Mouse (Mus musculus) ES-E14 (cell line): ENCODE measurements around the gene Prss36. TPM values are rescaled to one million over a fixed set of nuclear protein-coding genes. Genes with fewer than 3 reads are reported as not detected.

ENCODE experiments used
- DNase-seq: peaks from one replicate; pipeline ENCODE4 v3.0.0-alpha.2; 2013; ENCODE audit warnings: low read depth, low spot score
- H3K27ac ChIP-seq: 2 replicates; pipeline ENCODE4 v1.5.1; 2012; ENCODE audit warnings: low read depth, mild to moderate bottlenecking, low read length, moderate library complexity, mixed read lengths; ENCODE audit not compliant: poor library complexity, insufficient read depth, severe bottlenecking
- H3K36me3 ChIP-seq: 2 replicates; pipeline ENCODE4 v1.6.1; 2012; ENCODE audit warnings: mild to moderate bottlenecking, low read length, moderate library complexity, mixed read lengths; ENCODE audit not compliant: control insufficient read depth, poor library complexity, insufficient read depth, severe bottlenecking
- H3K4me1 ChIP-seq, 2 experiments: fragments of 150-350 bp in 1 of 2; sonication (generic) in 1 of 2; 2 replicates each; pipeline ENCODE4 v1.6.1; 2012; ENCODE audit warnings: low read length in 2 of 2, mild to moderate bottlenecking in 1 of 2, mixed read lengths in 1 of 2; ENCODE audit not compliant: control insufficient read depth in 2 of 2, insufficient read depth in 2 of 2, poor library complexity in 1 of 2
- H3K4me3 ChIP-seq, 2 experiments: fragments of 150-350 bp in 1 of 2; sonication (generic) in 1 of 2; 2 replicates each; pipeline ENCODE4 v1.5.1; 2012; ENCODE audit warnings: low read length in 2 of 2, low read depth in 1 of 2, mild to moderate bottlenecking in 1 of 2, mixed read lengths in 1 of 2; ENCODE audit not compliant: insufficient read depth in 1 of 2, poor library complexity in 1 of 2, severe bottlenecking in 1 of 2
- H3K9ac ChIP-seq: 2 replicates; pipeline ENCODE4 v1.6.1; 2012; ENCODE audit warnings: low read depth, mild to moderate bottlenecking, low read length, mixed read lengths; ENCODE audit not compliant: poor library complexity, insufficient read depth, severe bottlenecking
- H3K9me3 ChIP-seq: fragments of 150-350 bp; sonication (generic); 2 replicates; pipeline ENCODE4 v1.6.1; 2012; ENCODE audit warnings: low read depth, mild to moderate bottlenecking, low read length; ENCODE audit not compliant: control insufficient read depth, insufficient read depth
- CHD2 ChIP-seq: IDR thresholded peaks from 2 replicates; pipeline ENCODE4 v1.6.1; 2014; ENCODE audit warnings: mild to moderate bottlenecking, low read depth, low read length, inconsistent platforms
- HCFC1 ChIP-seq: IDR thresholded peaks from 2 replicates; pipeline ENCODE4 v1.6.1; 2012; ENCODE audit warnings: low read length, inconsistent platforms, borderline replicate concordance; ENCODE audit not compliant: insufficient read depth
- MAFK ChIP-seq: IDR thresholded peaks from 2 replicates; pipeline ENCODE4 v1.6.1; 2014; ENCODE audit warnings: mild to moderate bottlenecking, low read depth, low read length, inconsistent platforms; ENCODE audit not compliant: insufficient read depth
- ZC3H11A ChIP-seq: IDR thresholded peaks from 2 replicates; pipeline ENCODE4 v1.6.1; 2012; ENCODE audit warnings: low read depth, mild to moderate bottlenecking, inconsistent platforms, low read length, borderline replicate concordance
- ZNF384 ChIP-seq: IDR thresholded peaks from 2 replicates; pipeline ENCODE4 v1.6.1; 2012; ENCODE audit warnings: low read depth, low read length, inconsistent platforms
- in situ Hi-C, 2 experiments: fragments of 600-800 bp; cut with MboI; formaldehyde crosslinking; loops; one replicate each; pipeline ENCODE4 v1.15.1; 2025; ENCODE audit warnings: low sequenced_read_pairs in 2 of 2, inconsistent platforms in 1 of 2; ENCODE audit not compliant: unreplicated experiment in 2 of 2
- total RNA-seq: library from RNA; depleted of rRNA; stranded (reverse); fragments of 300-350 nt; gene quantifications from 2 replicates; pipeline ENCODE4 v1.2.3, GENCODE M21; 2012

The Prss36 gene
- total RNA-seq, 1 experiment: 15.3 TPM

DNA sequence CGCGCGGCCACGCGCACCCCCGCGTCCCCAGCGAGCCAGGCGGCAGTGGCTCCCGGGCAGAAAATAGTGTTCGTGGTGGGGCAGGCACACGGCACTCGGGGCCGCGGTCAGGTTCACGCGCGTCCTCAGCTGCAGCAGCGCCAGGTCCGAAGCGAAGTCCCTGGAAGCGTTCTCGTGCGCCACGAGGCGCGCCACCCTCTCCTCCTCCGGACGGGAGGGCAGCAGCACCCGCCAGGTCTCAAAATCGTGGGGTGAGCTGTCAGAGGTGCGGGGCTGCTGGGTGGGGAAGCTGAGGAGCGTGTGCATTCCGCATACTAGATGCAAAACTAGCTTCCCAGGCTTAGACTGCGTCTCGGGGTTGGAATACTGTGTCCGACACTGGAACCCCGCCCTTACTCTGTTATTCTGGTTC is 10.8 kb downstream of the Prss36 start:
- Histone ChIP-seq H3K9me3 (no peaks in the 10 kb centered on the region), H3K9ac (peak overlapping the region; percentile 91), H3K27ac (0 out of 2 replicates have a peak overlapping the region, but pooled peaks have one; percentile 7), H3K4me1 (peaks cover 13 to 26% of the 10 kb centered on the region in 2 experiments; a peak in 3 of 4 replicates), H3K4me3 (peak overlapping the region; percentile 81 to 89), H3K36me3 (no peaks in the 10 kb centered on the region)
- TF ChIP-seq HCFC1: 0 out of 2 replicates have a peak, but pooled peaks have one; percentile 4
- no peak for TF ChIP-seq CHD2
- no peak for TF ChIP-seq ZNF384
- in situ Hi-C loops: no loop called here
- no peak for DNase-seq

- H3K4me3 ChIP-seq: peak overlapping the region; percentile 81 to 89
Observed at GRCm38 (mm10) chr7:127935028-127935722, 11.3 kb downstream of the Prss36 start.

DNA sequence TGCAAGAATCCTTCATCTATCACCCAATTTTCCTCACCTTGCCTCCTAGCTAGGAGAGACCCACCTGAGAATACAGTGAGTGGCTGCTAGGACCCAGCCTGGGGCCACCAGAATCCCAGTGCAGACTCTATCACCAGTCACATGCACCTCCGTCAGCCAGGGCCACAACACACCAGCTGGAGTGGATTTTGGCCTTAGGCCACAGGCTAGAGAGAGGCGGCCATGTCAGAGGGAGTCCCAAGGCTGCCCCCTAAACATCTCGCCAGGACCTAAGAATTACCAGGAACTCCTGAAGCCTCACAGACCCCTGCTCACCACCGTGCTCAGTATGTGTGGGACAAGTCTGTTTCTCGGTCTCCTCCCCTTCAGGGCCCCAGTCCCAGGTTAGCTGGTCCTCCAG is 12.4 kb downstream of the Prss36 start:
- Histone ChIP-seq H3K36me3 (no peaks in the 10 kb centered on the region), H3K9me3 (no peaks in the 10 kb centered on the region), H3K4me3 (peak overlapping the region in 1 of 2 experiments; percentile 61; a peak in 2 of 4 replicates), H3K27ac (peak overlapping the region; percentile 33; the same call in 1 of the 2 replicates), H3K4me1 (peaks cover 15 to 34% of the 10 kb centered on the region in 2 experiments; a peak in 3 of 4 replicates), H3K9ac (peak overlapping the region; percentile 62; the same call in 1 of the 2 replicates)
- DNase-seq: no peak
- TF ChIP-seq ZC3H11A: no peak
- no peak for TF ChIP-seq ZNF384
- no peak for TF ChIP-seq HCFC1
- TF ChIP-seq MAFK: no peak
- no peak for TF ChIP-seq CHD2
- in situ Hi-C loops: no loop called here

More at GRCm38 (mm10) chr7:127935028-127935722, 11.3 kb downstream of the Prss36 start:
- H3K27ac ChIP-seq: peak overlapping the region; percentile 33; the same call in 1 of the 2 replicates
- TF ChIP-seq MAFK (no peak), HCFC1 (0 out of 2 replicates have a peak, but pooled peaks have one; percentile 23), ZC3H11A (peak; percentile 49; the same call in 1 of the 2 replicates), CHD2 (peak; percentile 78), ZNF384 (0 out of 2 replicates have a peak, but pooled peaks have one; percentile 3)
- H3K36me3 ChIP-seq: no peaks in the 10 kb centered on the region
- peak; percentile 90 for DNase-seq
- in situ Hi-C loops: no loop called here
- peak overlapping the region; percentile 91 for H3K9ac ChIP-seq
- H3K4me1 ChIP-seq: peaks cover 15 to 31% of the 10 kb centered on the region in 2 experiments; a peak in 3 of 4 replicates
- no peaks in the 10 kb centered on the region for H3K9me3 ChIP-seq

DNA sequence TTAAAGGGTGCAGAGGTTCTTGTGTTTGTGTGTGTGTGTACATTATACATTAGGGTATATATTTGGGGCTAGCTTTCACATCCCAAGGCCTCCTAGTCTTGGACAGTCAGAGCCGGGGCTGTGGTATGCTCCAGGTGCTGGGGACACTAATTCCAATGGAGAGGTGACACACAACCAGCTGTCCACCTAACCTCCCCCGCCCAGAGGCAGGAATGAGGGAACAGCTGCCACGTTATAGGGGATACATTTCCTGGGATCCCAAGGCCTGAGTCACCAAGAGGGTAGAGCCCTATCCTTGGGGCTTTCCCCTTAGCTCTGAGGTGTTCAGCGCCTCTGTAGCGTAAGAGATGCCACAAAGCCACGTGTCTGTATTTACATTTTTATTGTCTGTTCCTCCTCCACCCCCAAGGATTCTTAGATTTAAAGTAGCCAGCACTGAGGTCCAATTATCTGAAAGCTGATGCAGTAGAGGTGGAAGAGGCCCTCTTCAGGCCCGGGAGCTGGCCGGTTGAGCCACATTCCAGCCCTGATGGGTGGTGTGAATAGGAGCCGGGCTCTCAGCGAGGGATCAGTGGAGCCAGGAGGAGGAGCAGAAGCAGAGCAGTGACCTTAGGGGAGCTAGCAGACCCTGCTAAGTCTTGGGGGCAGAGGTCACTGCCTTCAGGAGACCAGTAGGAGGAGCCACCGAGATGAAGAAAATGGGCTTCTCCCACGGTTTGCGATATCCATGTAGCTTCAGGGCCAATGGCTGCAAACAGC is 14.1 kb downstream of the Prss36 start:
- peak overlapping the region; percentile 15 to 34; a peak in 2 of 4 replicates for H3K4me3 ChIP-seq
- no peak for DNase-seq

More for the DNA sequence above, 14.1 kb downstream of the Prss36 start:
- peaks cover 6% of the 10 kb centered on the region; the same call in 1 of the 2 replicates for H3K36me3 ChIP-seq
- no peak for TF ChIP-seq ZNF384
- no peak; the same call in 1 of the 2 replicates for TF ChIP-seq HCFC1
- TF ChIP-seq MAFK: no peak
- no peak for TF ChIP-seq ZC3H11A
- TF ChIP-seq CHD2: no peak
- H3K9me3 ChIP-seq: no peaks in the 10 kb centered on the region
- peak overlapping the region; percentile 52 for H3K9ac ChIP-seq
- in situ Hi-C loops: no loop called here
- H3K4me1 ChIP-seq: peaks cover 15 to 42% of the 10 kb centered on the region in 2 experiments; a peak in 3 of 4 replicates
- peak overlapping the region; percentile 93 for H3K27ac ChIP-seq
